Mouse (Mus musculus) ES-E14 (cell line): ENCODE data around the gene Usp47.

Experiments
- CHD2 ChIP-seq: IDR thresholded peaks from 2 replicates; pipeline ENCODE4 v1.6.1; 2014; ENCODE audit warnings: mild to moderate bottlenecking, low read depth, low read length, inconsistent platforms
- MAFK ChIP-seq: IDR thresholded peaks from 2 replicates; pipeline ENCODE4 v1.6.1; 2014; ENCODE audit warnings: mild to moderate bottlenecking, low read depth, low read length, inconsistent platforms; ENCODE audit not compliant: insufficient read depth
- ZC3H11A ChIP-seq: IDR thresholded peaks from 2 replicates; pipeline ENCODE4 v1.6.1; 2012; ENCODE audit warnings: low read depth, mild to moderate bottlenecking, inconsistent platforms, low read length, borderline replicate concordance
- ZNF384 ChIP-seq: IDR thresholded peaks from 2 replicates; pipeline ENCODE4 v1.6.1; 2012; ENCODE audit warnings: low read depth, low read length, inconsistent platforms

DNA sequence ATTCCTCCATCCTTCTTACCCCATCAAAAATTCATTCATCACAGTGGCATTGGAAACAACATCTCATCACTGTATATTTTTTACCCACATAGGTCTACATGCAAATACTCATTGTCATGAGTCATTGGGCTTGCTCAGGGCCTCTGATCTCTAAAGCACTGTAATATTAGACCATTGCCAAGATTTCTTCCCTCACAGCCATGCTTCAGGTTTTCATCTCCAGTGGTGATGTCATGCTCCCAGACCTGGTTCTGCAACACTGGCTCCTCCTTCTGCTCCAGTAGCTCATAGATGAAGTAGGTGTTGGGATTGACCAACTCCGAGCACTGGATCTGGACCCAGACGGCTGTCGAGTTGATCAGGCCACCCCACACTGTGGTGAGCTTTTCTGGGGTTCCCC, 38.8 kb upstream of the Usp47 start:
- TF ChIP-seq MAFK (no peak), ZNF384 (no peak), ZC3H11A (no peak), CHD2 (no peak)
